Mouse (Mus musculus) CH12.LX (cell line): Measurements from ENCODE around the gene Ncoa4. TPM values are rescaled to one million over a fixed set of nuclear protein-coding genes. Genes with fewer than 3 reads are reported as not detected.

Source experiments
- DNase-seq: peaks from one replicate; pipeline ENCODE4 v3.0.0-alpha.2; 2013; ENCODE audit errors: extremely low read depth
- H3K27ac ChIP-seq: 2 replicates; pipeline ENCODE4 v1.5.1; 2012; ENCODE audit warnings: low read depth, mild to moderate bottlenecking, control low read depth, moderate library complexity; ENCODE audit not compliant: insufficient read depth
- H3K27me3 ChIP-seq: replicated peaks from 2 replicates; pipeline ENCODE3; 2012; ENCODE audit warnings: inconsistent platforms
- H3K36me3 ChIP-seq, 2 experiments: replicated peaks in 1 of 2; 2 replicates each; pipeline versions ENCODE3 to v1.6.1; 2012; ENCODE audit warnings: inconsistent platforms in 1 of 2, low read length in 1 of 2, mild to moderate bottlenecking in 1 of 2, mixed read lengths in 1 of 2, moderate library complexity in 1 of 2; ENCODE audit not compliant: control insufficient read depth in 1 of 2, insufficient read depth in 1 of 2
- H3K4me1 ChIP-seq, 2 experiments: 2 replicates each; pipeline ENCODE4 v1.6.1; 2012; ENCODE audit warnings: inconsistent platforms in 1 of 2, moderate library complexity in 1 of 2; ENCODE audit not compliant: insufficient read depth in 2 of 2, control insufficient read depth in 1 of 2
- H3K4me2 ChIP-seq: 2 replicates; pipeline ENCODE4 v1.6.1; 2012; ENCODE audit warnings: low read depth, mild to moderate bottlenecking, control low read depth; ENCODE audit not compliant: poor library complexity, insufficient read depth, severe bottlenecking
- H3K4me3 ChIP-seq, 3 experiments: fragments of 150-350 bp in 1 of 3; sonication (generic) in 1 of 3; replicated peaks in 1 of 3; 2 replicates each; pipeline versions ENCODE3 to v1.5.1; 2011 to 2012; ENCODE audit warnings: low read depth in 2 of 3, low read length in 2 of 3, mild to moderate bottlenecking in 2 of 3, moderate library complexity in 2 of 3, control low read depth in 1 of 3, improper control_type of control experiment in 1 of 3, inconsistent platforms in 1 of 3, mixed read lengths in 1 of 3; ENCODE audit not compliant: poor library complexity in 1 of 3
- H3K79me2 ChIP-seq: replicated peaks from 2 replicates; pipeline ENCODE4 v1.6.1; 2012; ENCODE audit warnings: mild to moderate bottlenecking, moderate library complexity; ENCODE audit not compliant: control insufficient read depth, poor library complexity, insufficient read depth, severe bottlenecking; ENCODE audit errors: extremely low read depth
- H3K9ac ChIP-seq: 2 replicates; pipeline ENCODE4 v1.6.1; 2012; ENCODE audit warnings: low read depth, mild to moderate bottlenecking, control low read depth, moderate library complexity; ENCODE audit not compliant: insufficient read depth
- H3K9me3 ChIP-seq: replicated peaks from 2 replicates; pipeline ENCODE3; 2012; ENCODE audit warnings: low read length, inconsistent platforms, mixed read lengths
- CHD2 ChIP-seq: IDR thresholded peaks from 2 replicates; pipeline ENCODE4 v1.6.1; 2011; ENCODE audit warnings: low read length, improper control_type of control experiment
- CTCF ChIP-seq, 2 experiments: IDR thresholded peaks in 1 of 2; conservative IDR thresholded peaks in 1 of 2; 2 replicates each; pipeline ENCODE4 v1.5.1; 2011 to 2012; ENCODE audit warnings: low read depth in 2 of 2, low read length in 2 of 2, improper control_type of control experiment in 1 of 2, inconsistent platforms in 1 of 2, mild to moderate bottlenecking in 1 of 2, moderate library complexity in 1 of 2
- E2F4 ChIP-seq: IDR thresholded peaks from 2 replicates; pipeline ENCODE4 v1.6.1; 2011; ENCODE audit warnings: low read depth, low read length, improper control_type of control experiment; ENCODE audit not compliant: insufficient replicate concordance
- ELF1 ChIP-seq: IDR thresholded peaks from 2 replicates; pipeline ENCODE4 v1.6.1; 2014; ENCODE audit warnings: low read depth, mild to moderate bottlenecking, inconsistent platforms, low read length, improper control_type of control experiment
- ETS1 ChIP-seq: conservative IDR thresholded peaks from 2 replicates; pipeline ENCODE4 v1.6.1; 2012; ENCODE audit warnings: low read depth, mild to moderate bottlenecking, inconsistent platforms, low read length, improper control_type of control experiment, moderate library complexity
- GABPA ChIP-seq: IDR thresholded peaks from 2 replicates; pipeline ENCODE4 v1.6.1; 2012; ENCODE audit warnings: low read depth, low read length, improper control_type of control experiment, inconsistent platforms; ENCODE audit not compliant: insufficient replicate concordance
- HCFC1 ChIP-seq: IDR thresholded peaks from 2 replicates; pipeline ENCODE4 v1.6.1; 2012; ENCODE audit warnings: low read depth, mild to moderate bottlenecking, inconsistent platforms, low read length, improper control_type of control experiment
- IRF4 ChIP-seq: IDR thresholded peaks from 2 replicates; pipeline ENCODE4 v1.6.1; 2014; ENCODE audit warnings: low read depth, mild to moderate bottlenecking, inconsistent platforms, low read length, improper control_type of control experiment
- JUN ChIP-seq: IDR thresholded peaks from 2 replicates; pipeline ENCODE4 v1.6.1; 2011; ENCODE audit warnings: low read depth, mild to moderate bottlenecking, low read length, improper control_type of control experiment, moderate library complexity; ENCODE audit not compliant: insufficient read depth
- JUND ChIP-seq: conservative IDR thresholded peaks from 2 replicates; pipeline ENCODE4 v1.6.1; 2011; ENCODE audit warnings: low read depth, low read length, improper control_type of control experiment
- MAFK ChIP-seq: IDR thresholded peaks from 2 replicates; pipeline ENCODE4 v1.6.1; 2011; ENCODE audit warnings: low read length, improper control_type of control experiment; ENCODE audit not compliant: insufficient replicate concordance
- MAZ ChIP-seq: IDR thresholded peaks from 2 replicates; pipeline ENCODE4 v1.6.1; 2012; ENCODE audit warnings: low read depth, mild to moderate bottlenecking, inconsistent platforms, low read length, improper control_type of control experiment, moderate library complexity
- MEF2A ChIP-seq: IDR thresholded peaks from 2 replicates; pipeline ENCODE4 v1.6.1; 2014; ENCODE audit warnings: low read depth, mild to moderate bottlenecking, inconsistent platforms, low read length, improper control_type of control experiment, borderline replicate concordance
- MXI1 ChIP-seq: IDR thresholded peaks from 2 replicates; pipeline ENCODE4 v1.6.1; 2011; ENCODE audit warnings: mild to moderate bottlenecking, low read depth, low read length, improper control_type of control experiment
- MYC ChIP-seq: IDR thresholded peaks from 2 replicates; pipeline ENCODE4 v1.6.1; 2011; ENCODE audit warnings: low read depth, mild to moderate bottlenecking, improper control_type of control experiment, low read length
- NELFE ChIP-seq: IDR thresholded peaks from 2 replicates; pipeline ENCODE4 v1.6.1; 2011; ENCODE audit warnings: low read depth, low read length, improper control_type of control experiment
- NRF1 ChIP-seq: IDR thresholded peaks from 2 replicates; pipeline ENCODE4 v1.6.1; 2014; ENCODE audit warnings: low read depth, mild to moderate bottlenecking, inconsistent platforms, low read length, improper control_type of control experiment, moderate library complexity
- POLR2A ChIP-seq: IDR thresholded peaks from 2 replicates; pipeline ENCODE4 v1.6.1; 2011; ENCODE audit warnings: low read depth, mild to moderate bottlenecking, improper control_type of control experiment, low read length
- POLR2AphosphoS2 ChIP-seq: IDR thresholded peaks from 2 replicates; pipeline ENCODE4 v1.6.1; 2011; ENCODE audit warnings: low read depth, low read length, improper control_type of control experiment
- RAD21 ChIP-seq: IDR thresholded peaks from 2 replicates; pipeline ENCODE4 v1.6.1; 2011; ENCODE audit warnings: low read depth, mild to moderate bottlenecking, low read length, improper control_type of control experiment, moderate library complexity
- RCOR1 ChIP-seq: conservative IDR thresholded peaks from 2 replicates; pipeline ENCODE4 v1.6.1; 2012; ENCODE audit warnings: low read depth, mild to moderate bottlenecking, inconsistent platforms, low read length, improper control_type of control experiment
- SIN3A ChIP-seq: IDR thresholded peaks from 2 replicates; pipeline ENCODE4 v1.6.1; 2012; ENCODE audit warnings: low read length, improper control_type of control experiment, inconsistent platforms
- SMC3 ChIP-seq: IDR thresholded peaks from 2 replicates; pipeline ENCODE4 v1.6.1; 2011; ENCODE audit warnings: low read depth, low read length, improper control_type of control experiment
- TBP ChIP-seq: conservative IDR thresholded peaks from 2 replicates; pipeline ENCODE4 v1.6.1; 2011; ENCODE audit warnings: low read depth, low read length, improper control_type of control experiment
- UBTF ChIP-seq: IDR thresholded peaks from 2 replicates; pipeline ENCODE4 v1.6.1; 2012; ENCODE audit warnings: low read depth, mild to moderate bottlenecking, inconsistent platforms, low read length, improper control_type of control experiment, moderate library complexity
- USF2 ChIP-seq: conservative IDR thresholded peaks from 2 replicates; pipeline ENCODE4 v1.6.1; 2011; ENCODE audit warnings: low read depth, low read length, improper control_type of control experiment
- ZMIZ1 ChIP-seq: IDR thresholded peaks from 2 replicates; pipeline ENCODE4 v1.6.1; 2012; ENCODE audit warnings: low read depth, mild to moderate bottlenecking, inconsistent platforms, low read length, improper control_type of control experiment
- dilution Hi-C: fragments of 300-500 bp; cut with MboI; formaldehyde crosslinking; loops from 2 replicates; pipeline ENCODE4 v1.14.3; 2020; ENCODE audit warnings: low sequenced_read_pairs; ENCODE audit not compliant: extremely low pct_unique_long_range_greater_than_20kb, extremely low pct_ligation_motif_present
- in situ Hi-C: fragments of 300-500 bp; cut with MboI; formaldehyde crosslinking; loops from 3 replicates; pipeline ENCODE4 v1.14.3; 2019; ENCODE audit warnings: low sequenced_read_pairs, low pct_ligation_motif_present, low pct_unique_long_range_greater_than_20kb, mixed read lengths
- polyA plus RNA-seq: library from polyadenylated mRNA; unstranded; fragments of >175 nt; gene quantifications from 2 replicates; pipeline ENCODE4 v1.2.1, GENCODE M21; 2012; ENCODE audit warnings: low read depth; ENCODE audit not compliant: insufficient read length
- total RNA-seq, 2 experiments: library from RNA; depleted of rRNA; stranded (reverse); fragments of 300-350 nt in 1 of 2; fragments of >200 nt in 1 of 2; gene quantifications; 2 replicates each; pipeline ENCODE4 v1.2.3; 2012 to 2014

Ncoa4 gene
- total and polyA plus RNA-seq, 3 experiments: 41.6 to 102 (median 63.9) TPM

GRCm38 (mm10) chr14:32164173-32165051, 4.7 kb downstream of the Ncoa4 start:
- 0 out of 2 replicates have a peak, but pooled peaks have one; percentile 21 for TF ChIP-seq TBP
- no peak for TF ChIP-seq GABPA
- TF ChIP-seq MAFK: peak; percentile 82
- TF ChIP-seq, all 38 proteins: peak for 2
- no peak overlapping the region for H3K4me3 ChIP-seq
- peaks cover 0 to 10% of the 10 kb centered on the region in 2 experiments for H3K36me3 ChIP-seq
- H3K9me3 ChIP-seq: no peaks in the 10 kb centered on the region
- peaks cover 74% of the 10 kb centered on the region for H3K79me2 ChIP-seq
- H3K9ac ChIP-seq: peak overlapping the region; percentile 76; the same call in 1 of the 2 replicates
- peaks cover 2 to 68% of the 10 kb centered on the region in 2 experiments; a peak in 2 of 4 replicates for H3K4me1 ChIP-seq
- DNase-seq: no peak
- no peaks in the 10 kb centered on the region for H3K27me3 ChIP-seq
- in situ Hi-C loops (no loop called here), dilution Hi-C loops (no loop called here)
- peak overlapping the region; percentile 28; the same call in 1 of the 2 replicates for H3K27ac ChIP-seq
- peak overlapping the region; percentile 89; the same call in 1 of the 2 replicates for H3K4me2 ChIP-seq

GRCm38 (mm10) chr14:32165278-32166061, 5.8 kb downstream of the Ncoa4 start:
- Histone ChIP-seq H3K27ac (peak overlapping the region; percentile 79), H3K9me3 (no peaks in the 10 kb centered on the region), H3K4me2 (peak overlapping the region; percentile 89), H3K36me3 (peaks cover 0 to 20% of the 10 kb centered on the region in 2 experiments), H3K79me2 (peaks cover 79% of the 10 kb centered on the region), H3K9ac (peak overlapping the region; percentile 76), H3K4me3 (peak overlapping the region; percentile 39 to 49 (median 46)), H3K27me3 (no peaks in the 10 kb centered on the region), H3K4me1 (peaks cover 2 to 78% of the 10 kb centered on the region in 2 experiments; a peak in 2 of 4 replicates)
- dilution Hi-C loops: no loop called here
- in situ Hi-C loops: no loop called here
- peak; percentile 94 for DNase-seq
- no peak; the same call in 1 of the 2 replicates for TF ChIP-seq MXI1
- no peak for TF ChIP-seq MYC
- peak; percentile 99 for TF ChIP-seq POLR2A
- TF ChIP-seq MAFK: no peak
- peak; percentile 94 for TF ChIP-seq NRF1
- TF ChIP-seq UBTF: peak; percentile 89
- TF ChIP-seq CHD2: no peak
- TF ChIP-seq JUN: no peak
- TF ChIP-seq ZMIZ1: peak; percentile 87
- peak; percentile 74 for TF ChIP-seq SIN3A
- TF ChIP-seq ETS1: 0 out of 2 replicates have a peak, but pooled peaks have one; percentile 11
- no peak for TF ChIP-seq JUND
- TF ChIP-seq CTCF (conservative IDR thresholded peaks at IDR 0.05 in 1 of 2, IDR thresholded peaks at IDR 0.05 in 1 of 2; ENCODE audit: low read depth in 2 of 2, low read length in 2 of 2): peak in 1 of 2 experiments; percentile 40; a peak in 2 of 4 replicates
- peak; percentile 91 for TF ChIP-seq NELFE
- peak; percentile 84; the same call in 1 of the 2 replicates for TF ChIP-seq POLR2AphosphoS2
- no peak for TF ChIP-seq SMC3
- TF ChIP-seq HCFC1: no peak; the same call in 1 of the 2 replicates
- peak; percentile 34 for TF ChIP-seq ELF1
- no peak for TF ChIP-seq E2F4
- TF ChIP-seq MAZ: peak; percentile 66; the same call in 1 of the 2 replicates
- TF ChIP-seq IRF4: no peak
- peak; percentile 46; the same call in 1 of the 2 replicates for TF ChIP-seq MEF2A
- TF ChIP-seq RCOR1: 0 out of 2 replicates have a peak, but pooled peaks have one; percentile 18
- no peak for TF ChIP-seq RAD21
- TF ChIP-seq USF2: no peak
